Mouse (Mus musculus): ENCODE results near the gene Acacb.

- TF ChIP-seq GATA1 (IDR thresholded peaks at IDR 0.05; ENCODE audit: borderline replicate concordance, low read length) (no peak), GATA2 (IDR thresholded peaks at IDR 0.05; ENCODE audit: borderline replicate concordance, low read depth, low read length) (no peak)
Measured at GRCm38 (mm10) chr5:114299883-114300610, 153.7 kb downstream of the Acacb start.

Measured in G1E (cell line).